Mouse (Mus musculus) ES-E14 (cell line): ENCODE data around the gene Olfr70. TPM values are rescaled to one million over a fixed set of nuclear protein-coding genes. Genes with fewer than 3 reads are reported as not detected.

Source experiments
- DNase-seq: peaks from one replicate; pipeline ENCODE4 v3.0.0-alpha.2; 2013; ENCODE audit warnings: low read depth, low spot score
- H3K27ac ChIP-seq: 2 replicates; pipeline ENCODE4 v1.5.1; 2012; ENCODE audit warnings: low read depth, mild to moderate bottlenecking, low read length, moderate library complexity, mixed read lengths; ENCODE audit not compliant: poor library complexity, insufficient read depth, severe bottlenecking
- H3K36me3 ChIP-seq: 2 replicates; pipeline ENCODE4 v1.6.1; 2012; ENCODE audit warnings: mild to moderate bottlenecking, low read length, moderate library complexity, mixed read lengths; ENCODE audit not compliant: control insufficient read depth, poor library complexity, insufficient read depth, severe bottlenecking
- H3K4me1 ChIP-seq, 2 experiments: fragments of 150-350 bp in 1 of 2; sonication (generic) in 1 of 2; 2 replicates each; pipeline ENCODE4 v1.6.1; 2012; ENCODE audit warnings: low read length in 2 of 2, mild to moderate bottlenecking in 1 of 2, mixed read lengths in 1 of 2; ENCODE audit not compliant: control insufficient read depth in 2 of 2, insufficient read depth in 2 of 2, poor library complexity in 1 of 2
- H3K4me3 ChIP-seq, 2 experiments: fragments of 150-350 bp in 1 of 2; sonication (generic) in 1 of 2; 2 replicates each; pipeline ENCODE4 v1.5.1; 2012; ENCODE audit warnings: low read length in 2 of 2, low read depth in 1 of 2, mild to moderate bottlenecking in 1 of 2, mixed read lengths in 1 of 2; ENCODE audit not compliant: insufficient read depth in 1 of 2, poor library complexity in 1 of 2, severe bottlenecking in 1 of 2
- H3K9ac ChIP-seq: 2 replicates; pipeline ENCODE4 v1.6.1; 2012; ENCODE audit warnings: low read depth, mild to moderate bottlenecking, low read length, mixed read lengths; ENCODE audit not compliant: poor library complexity, insufficient read depth, severe bottlenecking
- H3K9me3 ChIP-seq: fragments of 150-350 bp; sonication (generic); 2 replicates; pipeline ENCODE4 v1.6.1; 2012; ENCODE audit warnings: low read depth, mild to moderate bottlenecking, low read length; ENCODE audit not compliant: control insufficient read depth, insufficient read depth
- CHD2 ChIP-seq: IDR thresholded peaks from 2 replicates; pipeline ENCODE4 v1.6.1; 2014; ENCODE audit warnings: mild to moderate bottlenecking, low read depth, low read length, inconsistent platforms
- HCFC1 ChIP-seq: IDR thresholded peaks from 2 replicates; pipeline ENCODE4 v1.6.1; 2012; ENCODE audit warnings: low read length, inconsistent platforms, borderline replicate concordance; ENCODE audit not compliant: insufficient read depth
- MAFK ChIP-seq: IDR thresholded peaks from 2 replicates; pipeline ENCODE4 v1.6.1; 2014; ENCODE audit warnings: mild to moderate bottlenecking, low read depth, low read length, inconsistent platforms; ENCODE audit not compliant: insufficient read depth
- ZC3H11A ChIP-seq: IDR thresholded peaks from 2 replicates; pipeline ENCODE4 v1.6.1; 2012; ENCODE audit warnings: low read depth, mild to moderate bottlenecking, inconsistent platforms, low read length, borderline replicate concordance
- ZNF384 ChIP-seq: IDR thresholded peaks from 2 replicates; pipeline ENCODE4 v1.6.1; 2012; ENCODE audit warnings: low read depth, low read length, inconsistent platforms
- in situ Hi-C, 2 experiments: fragments of 600-800 bp; cut with MboI; formaldehyde crosslinking; loops; one replicate each; pipeline ENCODE4 v1.15.1; 2025; ENCODE audit warnings: low sequenced_read_pairs in 2 of 2, inconsistent platforms in 1 of 2; ENCODE audit not compliant: unreplicated experiment in 2 of 2
- total RNA-seq: library from RNA; depleted of rRNA; stranded (reverse); fragments of 300-350 nt; gene quantifications from 2 replicates; pipeline ENCODE4 v1.2.3, GENCODE M21; 2012

Olfr70 gene
- total RNA-seq, 1 experiment: not detected

- in situ Hi-C loops: no loop called here
- TF ChIP-seq CHD2: no peak
- TF ChIP-seq ZC3H11A: no peak
- TF ChIP-seq MAFK: no peak
- TF ChIP-seq HCFC1: no peak
- no peak for TF ChIP-seq ZNF384
- H3K9ac ChIP-seq: no peak overlapping the region
- H3K4me3 ChIP-seq: peak overlapping the region in 1 of 2 experiments; percentile 92; a peak in 2 of 4 replicates
- no peak overlapping the region for H3K27ac ChIP-seq
- DNase-seq: no peak
- H3K36me3 ChIP-seq: no peaks in the 10 kb centered on the region
- no peaks in the 10 kb centered on the region for H3K9me3 ChIP-seq
- H3K4me1 ChIP-seq: peaks cover 0 to 2% of the 10 kb centered on the region in 2 experiments; a peak in 1 of 4 replicates
These were observed 43.5 kb downstream of the Olfr70 start for GRCm38 (mm10) chr4:43657146-43657545.

- peak; percentile 96 for DNase-seq
- Histone ChIP-seq H3K4me3 (peak within 1 kb of the TSS; percentile 92 to 97), H3K27ac (peak within 1 kb of the TSS; percentile 37; the same call in 1 of the 2 replicates), H3K9ac (peak within 1 kb of the TSS; percentile 91), H3K9me3 (no peaks in the 10 kb centered on the region), H3K36me3 (no peaks in the 10 kb centered on the region), H3K4me1 (peaks cover 0 to 2% of the 10 kb centered on the region in 2 experiments; a peak in 1 of 4 replicates)
- in situ Hi-C loops: no loop called here
- TF ChIP-seq HCFC1 (no peak), ZNF384 (peak; percentile 98), CHD2 (peak; percentile 85)
These were observed 44.1 kb downstream of the Olfr70 start, which contains the start of gene Hint2 for GRCm38 (mm10) chr4:43656339-43657109. Gene Hint2, minus strand, starts transcription at chr4:43656466.

- no peaks in the 10 kb centered on the region for H3K36me3 ChIP-seq
- peak overlapping the region; percentile 37; the same call in 1 of the 2 replicates for H3K27ac ChIP-seq
- no peak for DNase-seq
- in situ Hi-C loops: no loop called here
- no peaks in the 10 kb centered on the region for H3K9me3 ChIP-seq
- H3K4me3 ChIP-seq: peak overlapping the region; percentile 92 to 97
- peak overlapping the region; percentile 91 for H3K9ac ChIP-seq
- peaks cover 0 to 2% of the 10 kb centered on the region in 2 experiments; a peak in 1 of 4 replicates for H3K4me1 ChIP-seq
- TF ChIP-seq ZC3H11A: no peak
- no peak for TF ChIP-seq MAFK
- TF ChIP-seq ZNF384: no peak
- no peak for TF ChIP-seq CHD2
- TF ChIP-seq HCFC1: no peak
These were observed 44.8 kb downstream of the Olfr70 start for GRCm38 (mm10) chr4:43655656-43656338.

DNA sequence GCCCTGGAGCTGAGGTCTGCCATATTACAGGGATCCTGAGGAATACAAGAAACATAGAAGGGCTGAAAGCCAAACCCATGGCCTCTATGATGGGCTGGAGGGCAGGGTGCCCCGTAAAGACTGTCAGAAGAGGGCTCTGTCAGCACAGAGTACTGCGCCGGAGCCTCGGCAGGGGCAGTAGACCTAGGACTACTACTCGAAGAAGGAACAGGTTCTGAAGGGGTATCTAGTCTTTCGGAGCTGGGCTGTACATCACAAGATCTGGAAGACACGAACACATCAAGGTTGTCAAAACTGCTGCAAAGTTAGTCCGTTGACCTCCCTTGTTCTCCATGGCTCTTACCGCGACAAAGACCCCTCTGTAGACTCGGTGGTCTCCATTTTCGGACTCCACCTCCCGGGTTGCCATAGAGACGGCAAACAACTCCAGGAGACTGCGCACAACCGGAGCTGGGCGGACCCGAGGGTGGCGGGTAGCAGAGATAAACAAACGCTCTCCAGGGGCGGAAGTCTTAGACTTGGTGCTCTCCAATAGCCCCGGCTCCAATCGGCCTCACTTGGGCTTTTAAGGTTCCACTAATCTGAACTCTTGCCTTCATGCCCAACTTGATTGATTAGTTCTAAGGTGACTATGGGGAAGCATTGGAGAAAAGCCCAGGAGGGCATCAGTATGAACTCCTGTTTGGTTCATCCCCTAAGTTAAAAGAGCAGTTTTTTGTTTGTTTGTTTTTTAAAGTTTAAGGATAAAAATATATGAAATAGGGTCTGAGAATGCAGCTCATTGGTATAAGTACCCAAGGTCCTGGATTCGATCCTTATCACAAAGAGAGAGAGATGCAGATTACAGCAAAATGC lies 47.2 kb downstream of the Olfr70 start, which contains the start of gene Spag8:
Gene Spag8 (minus strand): TSS at position 434 of the 855 bp plus-strand sequence.
- no peak within 1 kb of the TSS for H3K27ac ChIP-seq

More for the DNA sequence above, 47.2 kb downstream of the Olfr70 start, which contains the start of gene Spag8:
- Histone ChIP-seq H3K4me1 (peaks cover 0 to 2% of the 10 kb centered on the region in 2 experiments; a peak in 1 of 4 replicates), H3K36me3 (no peaks in the 10 kb centered on the region), H3K9me3 (no peaks in the 10 kb centered on the region), H3K9ac (no peak within 1 kb of the TSS), H3K4me3 (peak within 1 kb of the TSS; percentile 42 to 55; a peak in 3 of 4 replicates)
- in situ Hi-C loops: no loop called here
- TF ChIP-seq ZC3H11A: no peak
- no peak for TF ChIP-seq ZNF384
- no peak for TF ChIP-seq MAFK
- TF ChIP-seq HCFC1: no peak
- TF ChIP-seq CHD2: no peak
- DNase-seq: no peak
